Mouse (Mus musculus): ENCODE results near the gene Zfp280c. TPM values are rescaled to one million over a fixed set of nuclear protein-coding genes. Genes with fewer than 3 reads are reported as not detected.

Zfp280c gene
- total RNA-seq (2023): 34.2 TPM

GRCm38 (mm10) chrX:48594099-48594760 is at the start of gene Zfp280c:
Gene Zfp280c, minus strand, starts transcription at chrX:48594504.

DNA sequence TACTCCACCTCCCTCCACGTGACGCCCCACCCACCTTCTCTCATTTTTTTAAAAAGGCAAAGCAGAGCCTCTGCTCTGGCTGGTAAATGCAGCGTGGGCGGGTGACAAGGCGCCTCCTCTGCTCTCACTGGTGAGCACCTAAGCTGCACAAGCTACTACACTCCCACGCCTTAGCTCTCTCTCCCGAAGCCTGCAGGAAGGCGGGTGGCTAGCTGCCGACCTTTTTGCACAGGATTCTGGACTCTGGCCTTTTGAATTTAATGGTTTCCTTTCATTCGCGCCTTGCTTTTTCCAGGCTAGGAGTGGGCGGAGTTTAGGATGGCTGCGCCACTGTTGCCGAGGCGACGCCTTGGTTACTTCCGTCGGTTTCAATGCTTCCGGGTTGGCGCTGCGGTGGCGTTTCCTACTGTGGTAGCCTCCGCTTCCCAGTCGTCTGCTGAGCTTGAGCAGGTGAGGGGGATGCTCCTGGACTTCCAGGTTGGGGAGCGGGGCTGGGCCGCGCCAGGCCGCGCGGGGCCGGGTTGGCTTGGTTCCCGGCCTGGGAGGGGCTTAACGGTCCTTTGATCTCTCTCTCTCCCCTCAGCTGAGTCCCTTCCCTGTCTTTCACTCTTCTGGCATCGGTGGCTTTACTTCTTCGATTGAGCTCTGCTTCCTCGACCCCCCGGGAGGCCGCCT is 29.2 kb upstream of the Zfp280c start, which contains the start of gene Slc25a14:
Gene Slc25a14 (plus strand): TSS at position 35 of the 675 bp plus-strand sequence.

DNA sequence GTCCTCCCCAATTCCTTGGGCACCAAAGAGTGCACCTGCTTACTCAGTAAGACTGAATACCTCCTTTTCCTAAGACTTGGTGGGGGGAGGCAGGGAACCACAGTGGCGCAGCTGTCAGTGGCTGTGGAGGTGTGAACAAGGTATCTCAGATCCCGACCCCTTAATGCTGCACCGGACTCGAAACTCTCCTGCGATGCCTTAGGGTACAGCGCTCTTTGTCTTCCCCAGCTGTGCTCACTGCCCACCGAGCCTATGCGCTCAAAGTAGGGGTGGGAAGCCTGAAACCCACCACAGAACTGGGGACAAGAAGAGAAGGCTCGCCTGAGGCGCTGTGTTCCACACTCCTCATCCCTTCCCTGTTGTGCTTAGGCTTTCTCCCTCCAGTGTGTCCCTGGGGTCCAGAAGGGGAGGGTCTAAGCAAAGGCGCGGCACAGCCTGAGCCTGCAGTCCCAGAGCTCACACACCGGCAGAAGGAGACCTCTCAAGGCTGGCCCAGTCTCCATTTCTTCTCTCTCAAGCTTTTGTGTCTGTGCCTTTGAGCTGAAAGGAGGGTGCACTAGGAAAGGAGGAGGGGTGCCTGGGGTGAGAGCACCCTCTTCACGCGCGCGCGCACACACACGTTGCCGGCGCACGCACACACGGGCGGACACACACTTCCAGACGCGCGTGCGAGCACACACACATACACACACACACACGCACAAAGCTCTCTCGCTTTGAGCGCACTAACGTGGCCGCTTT is 75.3 kb downstream of the Zfp280c start, which contains the start of gene Rab33a:
Gene Rab33a (plus strand): TSS at position 478 of the 741 bp plus-strand sequence.

GRCm38 (mm10) chrX:48513166-48513807 is 81.0 kb downstream of the Zfp280c start, which contains the start of gene Aifm1:
Gene Aifm1, minus strand, starts transcription at chrX:48513563.

Other genes with a start within 250 kb of the Zfp280c start
- gene Elf4, start 131.4 kb downstream of the Zfp280c start, total RNA-seq (2023): 100 TPM
- gene Aifm1, start 80.9 kb downstream of the Zfp280c start, total RNA-seq (2023): 20.3 TPM
- gene Rab33a, start 75.2 kb downstream of the Zfp280c start, total RNA-seq (2023): not detected
- gene Slc25a14, start 28.9 kb upstream of the Zfp280c start, total RNA-seq (2023): 6.2 TPM
- gene Gpr119, start 80.0 kb upstream of the Zfp280c start, total RNA-seq (2023): not detected
- 10.0 TPM for gene Rbmx2, start 100.5 kb upstream of the Zfp280c start, total RNA-seq (2023)